Mouse (Mus musculus): Measurements from ENCODE around the gene Maml2. TPM values are rescaled to one million over a fixed set of nuclear protein-coding genes. Genes with fewer than 3 reads are reported as not detected.
A peak's percentile ranks its signal among the peaks of the same experiment; 100 is the strongest.

Maml2 gene
- polyA plus RNA-seq, 1 experiment from 2014 or later: 10.3 TPM

- H3K36me3 ChIP-seq (ENCODE audit: control insufficient read depth, insufficient read depth, low read length): no peaks in the 10 kb centered on the region
- DNase-seq (ENCODE audit: low spot score, missing footprints): peak; percentile 75
- no peaks in the 10 kb centered on the region for H3K9me3 ChIP-seq (ENCODE audit: control insufficient read depth, low read length)
- no peak overlapping the region for H3K27ac ChIP-seq (ENCODE audit: low read depth, low read length)
- no peaks in the 10 kb centered on the region for H3K27me3 ChIP-seq (ENCODE audit: control insufficient read depth, insufficient read depth, low read length)
- no peak overlapping the region for H3K4me2 ChIP-seq
- ATAC-seq (ENCODE audit: low FRiP score): no peak
- H3K4me3 ChIP-seq (ENCODE audit: low read depth, low read length): no peak overlapping the region
- no peak overlapping the region for H3K9ac ChIP-seq (ENCODE audit: low read length)
- WGBS: 46% methylated on average over 1 of the region's 1 CpGs
- no peaks in the 10 kb centered on the region for H3K4me1 ChIP-seq (ENCODE audit: control insufficient read depth, insufficient read depth, low read length)
Measured at GRCm38 (mm10) chr9:13491107-13491506, 193.3 kb downstream of the Maml2 start.

DNA sequence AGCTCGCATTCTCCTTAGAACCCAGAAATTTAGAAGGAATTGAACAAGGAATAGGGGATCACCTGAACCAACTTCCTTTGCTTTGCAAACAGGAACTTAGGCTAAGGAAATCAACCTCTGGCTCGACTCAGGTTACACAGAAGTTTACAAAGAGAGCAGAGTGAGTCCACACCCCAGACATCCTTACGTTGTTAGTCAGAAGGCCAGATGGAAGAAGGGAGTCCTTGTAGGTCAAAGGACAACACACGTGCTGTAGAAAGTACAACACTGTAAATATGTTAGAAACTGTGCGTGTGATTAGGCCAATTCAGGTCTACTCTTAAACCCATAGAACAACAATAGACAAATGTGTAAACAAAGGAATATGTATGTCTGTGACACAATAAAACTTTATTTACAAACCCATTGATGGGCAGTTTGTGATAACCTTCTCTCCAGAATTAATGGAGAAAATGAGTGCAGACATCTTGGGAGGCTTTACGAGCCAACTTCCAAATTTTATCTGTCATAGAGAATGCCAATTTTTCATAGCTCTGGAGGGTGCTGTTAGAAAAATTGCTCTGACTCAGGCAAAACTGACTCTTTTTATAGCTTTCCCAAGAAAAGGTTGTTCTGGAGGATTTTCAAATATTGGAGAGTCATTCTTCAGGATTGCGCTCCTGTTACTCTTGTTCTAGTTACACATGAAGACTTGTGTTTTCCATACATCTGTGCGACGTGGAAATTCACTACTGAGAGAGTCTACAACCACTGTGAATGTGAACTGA, 194.3 kb downstream of the Maml2 start:
- no peak overlapping the region for H3K9ac ChIP-seq (ENCODE audit: low read length)
- H3K4me2 ChIP-seq: no peak overlapping the region
- H3K27me3 ChIP-seq (ENCODE audit: control insufficient read depth, insufficient read depth, low read length): no peaks in the 10 kb centered on the region
- no peaks in the 10 kb centered on the region for H3K9me3 ChIP-seq (ENCODE audit: control insufficient read depth, low read length)
- no peak for ATAC-seq (ENCODE audit: low FRiP score)
- whole genome bisulfite sequencing: 90% methylated on average over 9 of the region's 9 CpGs
- H3K4me1 ChIP-seq (ENCODE audit: control insufficient read depth, insufficient read depth, low read length): no peaks in the 10 kb centered on the region
- no peak overlapping the region for H3K27ac ChIP-seq (ENCODE audit: low read depth, low read length)
- peak; percentile 69 for DNase-seq (ENCODE audit: low spot score, missing footprints)
- H3K4me3 ChIP-seq (ENCODE audit: low read depth, low read length): no peak overlapping the region
- no peaks in the 10 kb centered on the region for H3K36me3 ChIP-seq (ENCODE audit: control insufficient read depth, insufficient read depth, low read length)

DNA sequence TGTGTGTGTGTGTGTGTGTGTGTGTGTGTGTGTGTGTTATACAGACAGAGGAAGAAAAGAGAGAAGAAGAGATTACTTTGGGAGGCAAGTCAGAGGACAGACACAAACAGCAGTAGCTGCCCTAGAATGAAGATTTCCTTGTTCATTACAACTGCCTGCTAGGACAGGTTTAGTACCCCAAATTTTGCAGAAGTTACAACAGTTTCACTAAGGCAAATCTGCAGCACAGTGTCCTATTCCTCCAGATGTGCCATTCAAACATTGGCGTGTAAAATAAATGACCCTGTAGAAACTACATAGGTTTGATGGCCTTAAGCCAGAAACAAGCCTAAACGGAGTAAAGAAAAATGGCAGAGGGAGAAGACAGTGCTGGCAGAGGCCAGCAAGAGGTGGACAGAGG, 195.1 kb downstream of the Maml2 start:
- 87% methylated on average over 2 of the region's 2 CpGs for WGBS

DNA sequence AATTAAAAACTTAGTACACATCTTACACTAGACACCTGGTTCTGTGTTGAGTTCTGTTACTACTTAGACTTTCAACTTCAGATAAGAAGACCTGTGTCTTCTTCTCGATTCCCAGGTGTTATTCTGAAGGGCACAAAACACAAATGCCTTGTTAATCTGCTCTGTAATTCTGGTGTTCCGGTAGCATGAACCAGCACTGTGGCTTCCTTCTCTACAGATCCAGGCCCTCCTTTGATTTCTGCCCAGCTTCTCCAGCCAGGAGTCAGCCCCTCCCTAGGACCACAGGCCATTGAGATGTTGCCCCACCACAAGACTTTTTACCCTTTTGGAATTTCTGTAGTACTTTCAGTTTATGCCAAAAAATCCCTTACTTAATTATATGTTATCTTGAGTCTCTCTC, 196.0 kb downstream of the Maml2 start:
- H3K4me3 ChIP-seq (ENCODE audit: low read depth, low read length): no peak overlapping the region
- H3K9ac ChIP-seq (ENCODE audit: low read length): no peak overlapping the region
- ATAC-seq (ENCODE audit: low FRiP score) (no peak), DNase-seq (ENCODE audit: low spot score, missing footprints) (peak; percentile 56)
- no peak overlapping the region for H3K27ac ChIP-seq (ENCODE audit: low read depth, low read length)
- H3K9me3 ChIP-seq (ENCODE audit: control insufficient read depth, low read length): no peaks in the 10 kb centered on the region
- H3K36me3 ChIP-seq (ENCODE audit: control insufficient read depth, insufficient read depth, low read length): no peaks in the 10 kb centered on the region
- no peaks in the 10 kb centered on the region for H3K27me3 ChIP-seq (ENCODE audit: control insufficient read depth, insufficient read depth, low read length)
- 93% methylated on average over 2 of the region's 2 CpGs for WGBS
- H3K4me1 ChIP-seq (ENCODE audit: control insufficient read depth, insufficient read depth, low read length): no peaks in the 10 kb centered on the region
- H3K4me2 ChIP-seq: no peak overlapping the region

More for the DNA sequence above, 195.1 kb downstream of the Maml2 start:
- no peak overlapping the region for H3K4me2 ChIP-seq
- peak; percentile 23 for DNase-seq (ENCODE audit: low spot score, missing footprints)
- no peak overlapping the region for H3K9ac ChIP-seq (ENCODE audit: low read length)
- no peak overlapping the region for H3K27ac ChIP-seq (ENCODE audit: low read depth, low read length)
- H3K4me1 ChIP-seq (ENCODE audit: control insufficient read depth, insufficient read depth, low read length): no peaks in the 10 kb centered on the region
- H3K36me3 ChIP-seq (ENCODE audit: control insufficient read depth, insufficient read depth, low read length): no peaks in the 10 kb centered on the region
- no peaks in the 10 kb centered on the region for H3K9me3 ChIP-seq (ENCODE audit: control insufficient read depth, low read length)
- no peak overlapping the region for H3K4me3 ChIP-seq (ENCODE audit: low read depth, low read length)
- no peak for ATAC-seq (ENCODE audit: low FRiP score)
- no peaks in the 10 kb centered on the region for H3K27me3 ChIP-seq (ENCODE audit: control insufficient read depth, insufficient read depth, low read length)

DNA sequence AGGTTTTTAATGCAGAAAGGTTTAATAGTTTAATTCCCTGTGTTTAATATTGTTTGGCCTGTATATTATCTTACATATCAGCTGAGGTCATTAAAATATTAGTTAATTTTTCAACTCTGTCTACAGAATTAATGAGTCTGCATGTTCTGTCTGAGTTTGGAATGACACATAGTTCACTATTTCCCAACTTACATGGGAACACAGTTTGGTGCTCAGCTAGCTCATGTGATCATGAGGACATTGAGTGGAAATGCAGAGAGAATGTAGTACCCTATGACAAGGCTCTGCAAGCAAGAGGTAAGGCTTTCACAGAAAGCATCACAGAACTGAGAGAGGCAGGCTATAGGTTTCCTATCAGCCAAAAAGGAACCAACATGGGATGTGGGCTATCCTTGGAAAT, 197.8 kb downstream of the Maml2 start:
- no peak overlapping the region for H3K4me3 ChIP-seq (ENCODE audit: low read depth, low read length)
- ATAC-seq (ENCODE audit: low FRiP score) (no peak), DNase-seq (ENCODE audit: low spot score, missing footprints) (peak; percentile 10)
- no peaks in the 10 kb centered on the region for H3K9me3 ChIP-seq (ENCODE audit: control insufficient read depth, low read length)
- H3K36me3 ChIP-seq (ENCODE audit: control insufficient read depth, insufficient read depth, low read length): no peaks in the 10 kb centered on the region
- no peak overlapping the region for H3K4me2 ChIP-seq
- H3K27ac ChIP-seq (ENCODE audit: low read depth, low read length): no peak overlapping the region
- H3K9ac ChIP-seq (ENCODE audit: low read length): no peak overlapping the region
- no peaks in the 10 kb centered on the region for H3K27me3 ChIP-seq (ENCODE audit: control insufficient read depth, insufficient read depth, low read length)
- no peaks in the 10 kb centered on the region for H3K4me1 ChIP-seq (ENCODE audit: control insufficient read depth, insufficient read depth, low read length)

- ATAC-seq (ENCODE audit: low FRiP score) (no peak), DNase-seq (ENCODE audit: low spot score, missing footprints) (peak; percentile 81)
- Histone ChIP-seq H3K4me3 (ENCODE audit: low read depth, low read length) (no peak overlapping the region), H3K9ac (ENCODE audit: low read length) (no peak overlapping the region), H3K4me2 (no peak overlapping the region), H3K4me1 (ENCODE audit: control insufficient read depth, insufficient read depth, low read length) (no peaks in the 10 kb centered on the region), H3K36me3 (ENCODE audit: control insufficient read depth, insufficient read depth, low read length) (no peaks in the 10 kb centered on the region), H3K9me3 (ENCODE audit: control insufficient read depth, low read length) (peaks cover 3% of the 10 kb centered on the region; the same call in 1 of the 2 replicates), H3K27ac (ENCODE audit: low read depth, low read length) (no peak overlapping the region), H3K27me3 (ENCODE audit: control insufficient read depth, insufficient read depth, low read length) (no peaks in the 10 kb centered on the region)
- 75% methylated on average over 3 of the region's 3 CpGs for WGBS
Measured at GRCm38 (mm10) chr9:13497016-13497415, 199.3 kb downstream of the Maml2 start.

DNA sequence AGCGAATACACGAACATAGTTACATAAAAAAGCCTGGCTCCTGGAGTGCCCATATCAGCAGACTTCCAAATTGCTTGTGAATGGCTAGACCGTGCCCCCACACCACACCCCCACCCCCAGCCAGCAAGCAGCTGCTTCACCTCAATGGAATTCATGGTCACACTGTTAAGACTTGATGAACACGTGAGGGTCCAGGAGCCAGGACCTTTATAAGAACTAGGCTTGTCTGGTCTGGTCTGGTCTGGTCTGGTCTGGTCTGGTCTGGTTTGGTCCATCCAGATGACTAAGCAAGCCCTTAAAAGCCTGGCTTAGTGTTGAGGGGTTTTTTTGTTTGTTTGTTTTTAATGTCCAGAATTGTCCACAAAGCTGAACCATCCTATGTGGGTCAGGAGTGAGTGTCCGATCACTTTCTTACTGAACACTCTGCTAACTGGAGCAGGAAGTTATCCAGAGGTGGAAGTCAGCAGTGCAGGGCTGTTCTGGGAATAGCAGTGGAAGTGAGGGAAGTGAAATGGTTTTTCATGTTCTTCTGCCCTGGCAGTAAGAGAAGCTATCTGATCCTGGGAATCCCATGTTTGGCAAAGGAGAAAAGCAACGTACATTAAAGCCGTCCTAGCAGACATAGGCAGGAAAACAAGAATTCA, 200.1 kb downstream of the Maml2 start:
- ATAC-seq (ENCODE audit: low FRiP score) (0 out of 2 replicates have a peak, but pooled peaks have one; percentile 38), DNase-seq (ENCODE audit: low spot score, missing footprints) (peak; percentile 82)
- Histone ChIP-seq H3K9ac (ENCODE audit: low read length) (no peak overlapping the region), H3K4me2 (no peak overlapping the region), H3K4me3 (ENCODE audit: low read depth, low read length) (no peak overlapping the region), H3K4me1 (ENCODE audit: control insufficient read depth, insufficient read depth, low read length) (no peaks in the 10 kb centered on the region), H3K27ac (ENCODE audit: low read depth, low read length) (no peak overlapping the region), H3K9me3 (ENCODE audit: control insufficient read depth, low read length) (peaks cover 3% of the 10 kb centered on the region; the same call in 1 of the 2 replicates), H3K36me3 (ENCODE audit: control insufficient read depth, insufficient read depth, low read length) (no peaks in the 10 kb centered on the region), H3K27me3 (ENCODE audit: control insufficient read depth, insufficient read depth, low read length) (no peaks in the 10 kb centered on the region)
- WGBS: 75% methylated on average over 7 of the region's 7 CpGs

DNA sequence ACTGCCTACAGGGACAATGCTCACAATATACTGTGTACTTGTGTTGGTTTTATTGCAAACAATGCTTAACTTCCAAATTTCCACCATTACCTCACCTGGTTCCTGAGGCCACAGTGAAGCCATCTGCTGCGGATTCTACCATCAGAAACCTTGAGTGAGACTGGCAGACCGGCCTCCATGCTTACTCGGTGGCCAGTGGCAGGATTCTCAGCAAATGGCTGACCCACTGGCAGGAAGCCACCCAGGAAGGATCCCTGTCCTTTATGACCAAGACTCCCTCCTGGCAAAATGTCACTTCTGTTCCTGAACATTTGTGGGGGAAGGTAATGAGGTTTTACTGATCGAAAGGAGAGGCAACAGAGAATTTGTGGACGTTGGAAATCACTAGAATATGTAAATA, 202.3 kb downstream of the Maml2 start:
- Histone ChIP-seq H3K27me3 (ENCODE audit: control insufficient read depth, insufficient read depth, low read length) (no peaks in the 10 kb centered on the region), H3K4me1 (ENCODE audit: control insufficient read depth, insufficient read depth, low read length) (no peaks in the 10 kb centered on the region), H3K9ac (ENCODE audit: low read length) (no peak overlapping the region), H3K27ac (ENCODE audit: low read depth, low read length) (no peak overlapping the region), H3K9me3 (ENCODE audit: control insufficient read depth, low read length) (peaks cover 3% of the 10 kb centered on the region; the same call in 1 of the 2 replicates), H3K4me3 (ENCODE audit: low read depth, low read length) (no peak overlapping the region), H3K36me3 (ENCODE audit: control insufficient read depth, insufficient read depth, low read length) (no peaks in the 10 kb centered on the region), H3K4me2 (no peak overlapping the region)
- WGBS: 92% methylated on average over 5 of the region's 5 CpGs
- ATAC-seq (ENCODE audit: low FRiP score) (no peak), DNase-seq (ENCODE audit: low spot score, missing footprints) (no peak)

DNA sequence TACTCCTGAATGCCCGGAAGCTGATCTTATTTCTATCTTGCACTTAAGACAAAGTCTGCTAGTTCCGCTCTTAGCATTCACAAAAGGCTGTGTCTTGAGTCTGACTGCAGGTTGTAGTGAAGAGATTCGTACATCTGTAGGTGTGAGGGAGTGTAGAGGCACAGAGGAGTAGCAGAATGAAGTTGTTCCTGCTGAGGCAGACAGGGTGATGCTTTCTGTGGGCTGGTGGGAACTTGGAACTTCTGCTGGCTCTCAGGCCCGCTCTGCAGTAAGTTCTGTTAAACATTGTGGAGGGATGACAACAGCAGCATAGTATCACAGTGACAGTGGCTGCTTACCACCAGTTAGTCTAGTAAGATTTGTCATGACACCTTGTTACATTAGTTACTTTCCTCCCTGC, 207.3 kb downstream of the Maml2 start:
- Histone ChIP-seq H3K4me2 (no peak overlapping the region), H3K4me3 (ENCODE audit: low read depth, low read length) (no peak overlapping the region), H3K27me3 (ENCODE audit: control insufficient read depth, insufficient read depth, low read length) (no peaks in the 10 kb centered on the region), H3K9ac (ENCODE audit: low read length) (no peak overlapping the region), H3K36me3 (ENCODE audit: control insufficient read depth, insufficient read depth, low read length) (no peaks in the 10 kb centered on the region), H3K4me1 (ENCODE audit: control insufficient read depth, insufficient read depth, low read length) (no peaks in the 10 kb centered on the region), H3K9me3 (ENCODE audit: control insufficient read depth, low read length) (peaks cover 3% of the 10 kb centered on the region; the same call in 1 of the 2 replicates), H3K27ac (ENCODE audit: low read depth, low read length) (no peak overlapping the region)
- WGBS: 90% methylated on average over 4 of the region's 4 CpGs
- no peak for DNase-seq (ENCODE audit: low spot score, missing footprints)
- ATAC-seq (ENCODE audit: low FRiP score): no peak

Data from midbrain, embryonic 11.5 days (tissue).